Mouse (Mus musculus): ENCODE results near the gene Stra8. TPM values are rescaled to one million over a fixed set of nuclear protein-coding genes. Genes with fewer than 3 reads are reported as not detected.
A peak's percentile ranks its signal among the peaks of the same experiment; 100 is the strongest.

Gene Stra8
- polyA plus RNA-seq, 1 experiment from 2014 or later, result not detected

DNA sequence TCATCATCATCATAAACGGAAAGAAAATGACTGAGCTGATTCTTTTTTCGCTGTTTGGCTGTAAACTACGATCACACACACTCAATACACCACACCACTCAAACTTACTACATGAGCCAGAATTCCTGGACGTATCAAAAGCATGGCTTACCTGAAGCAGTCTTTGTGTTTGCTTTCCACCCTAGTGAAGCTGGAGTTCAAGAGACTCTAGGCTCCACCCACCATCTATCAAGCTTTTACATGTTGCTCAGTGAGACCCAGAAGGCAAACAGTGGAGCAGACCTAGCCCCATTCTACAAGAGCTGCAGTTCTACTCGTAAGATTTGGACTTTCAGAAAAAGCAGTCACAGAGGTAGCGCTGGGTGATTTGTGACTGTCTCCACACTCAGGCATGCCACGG is 17.4 kb upstream of the Stra8 start:
- TF ChIP-seq CTCF (IDR thresholded peaks at IDR 0.05; ENCODE audit: low read depth), result no peak
- no peaks in the 10 kb centered on the region for H3K27me3 ChIP-seq (ENCODE audit: insufficient read depth, low read length)
- DNase-seq (peak; percentile 65), ATAC-seq (ENCODE audit: insufficient read depth) (0 out of 2 replicates have a peak, but pooled peaks have one; percentile 29)
- peak overlapping the region; percentile 86 for H3K27ac ChIP-seq (ENCODE audit: low read depth)
- H3K4me3 ChIP-seq (ENCODE audit: low read depth, low read length), result 0 out of 2 replicates have a peak overlapping the region, but pooled peaks have one; percentile 3
- no peaks in the 10 kb centered on the region for H3K9me3 ChIP-seq (ENCODE audit: low read depth, low read length)
- H3K36me3 ChIP-seq (ENCODE audit: insufficient read depth), result peaks cover 74% of the 10 kb centered on the region
- H3K9ac ChIP-seq, result no peak overlapping the region
- WGBS, result 62% methylated on average over 7 of the region's 7 CpGs
- peak overlapping the region; percentile 55 for H3K4me2 ChIP-seq
- H3K4me1 ChIP-seq (ENCODE audit: insufficient read depth), result 0 out of 2 replicates have a peak, but pooled peaks cover 5% of the 10 kb centered on the region

- Histone ChIP-seq H3K4me3 (ENCODE audit: low read depth, low read length) (no peak overlapping the region), H3K9ac (no peak overlapping the region), H3K4me1 (ENCODE audit: insufficient read depth) (0 out of 2 replicates have a peak, but pooled peaks cover 5% of the 10 kb centered on the region), H3K4me2 (peak overlapping the region; percentile 55), H3K27ac (ENCODE audit: low read depth) (peak overlapping the region; percentile 88), H3K36me3 (ENCODE audit: insufficient read depth) (peaks cover 74% of the 10 kb centered on the region), H3K27me3 (ENCODE audit: insufficient read depth, low read length) (no peaks in the 10 kb centered on the region), H3K9me3 (ENCODE audit: low read depth, low read length) (no peaks in the 10 kb centered on the region)
- DNase-seq (peak; percentile 85), ATAC-seq (ENCODE audit: insufficient read depth) (peak; percentile 82)
- no peak for TF ChIP-seq CTCF (IDR thresholded peaks at IDR 0.05; ENCODE audit: low read depth)
- WGBS, result 59% methylated on average over 5 of the region's 5 CpGs
Observed at GRCm38 (mm10) chr6:34903441-34903840, 16.5 kb upstream of the Stra8 start.

DNA sequence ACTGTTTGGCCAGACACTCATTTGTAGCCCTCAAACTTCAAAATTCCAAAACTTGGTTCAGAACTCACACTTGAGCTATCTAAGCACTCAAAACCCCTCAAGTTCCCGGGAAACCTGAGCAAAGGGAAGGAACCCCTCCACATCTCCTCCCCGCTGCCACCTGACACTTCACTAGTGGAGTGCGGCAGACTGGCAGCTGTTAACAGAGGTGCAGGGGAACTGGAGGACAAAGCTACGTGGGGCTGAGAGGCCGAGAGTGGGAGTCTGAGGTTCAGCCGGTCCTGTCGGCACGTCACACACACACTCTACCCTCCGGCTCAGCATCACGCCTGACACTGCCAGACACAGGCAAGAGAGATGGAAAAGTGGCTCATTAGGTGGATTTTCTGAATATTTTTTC is 16.1 kb upstream of the Stra8 start:
- peak overlapping the region; percentile 36 for H3K4me2 ChIP-seq

GRCm38 (mm10) chr6:34904361-34904760 is 15.6 kb upstream of the Stra8 start:
- TF ChIP-seq CTCF (IDR thresholded peaks at IDR 0.05; ENCODE audit: low read depth), result no peak
- 53% methylated on average over 6 of the region's 6 CpGs for WGBS
- peaks cover 77% of the 10 kb centered on the region for H3K36me3 ChIP-seq (ENCODE audit: insufficient read depth)
- no peaks in the 10 kb centered on the region for H3K27me3 ChIP-seq (ENCODE audit: insufficient read depth, low read length)
- H3K27ac ChIP-seq (ENCODE audit: low read depth), result peak overlapping the region; percentile 88
- no peaks in the 10 kb centered on the region for H3K9me3 ChIP-seq (ENCODE audit: low read depth, low read length)
- 0 out of 2 replicates have a peak, but pooled peaks cover 5% of the 10 kb centered on the region for H3K4me1 ChIP-seq (ENCODE audit: insufficient read depth)
- no peak overlapping the region for H3K4me3 ChIP-seq (ENCODE audit: low read depth, low read length)
- H3K9ac ChIP-seq, result no peak overlapping the region; the same call in 1 of the 2 replicates
- DNase-seq (no peak), ATAC-seq (ENCODE audit: insufficient read depth) (peak; percentile 9; the same call in 1 of the 2 replicates)
- peak overlapping the region; percentile 36 for H3K4me2 ChIP-seq

More for the DNA sequence above, 16.1 kb upstream of the Stra8 start:
- Histone ChIP-seq H3K9ac (no peak overlapping the region), H3K4me3 (ENCODE audit: low read depth, low read length) (no peak overlapping the region), H3K9me3 (ENCODE audit: low read depth, low read length) (no peaks in the 10 kb centered on the region), H3K27ac (ENCODE audit: low read depth) (peak overlapping the region; percentile 88), H3K4me1 (ENCODE audit: insufficient read depth) (0 out of 2 replicates have a peak, but pooled peaks cover 5% of the 10 kb centered on the region), H3K36me3 (ENCODE audit: insufficient read depth) (peaks cover 76% of the 10 kb centered on the region), H3K27me3 (ENCODE audit: insufficient read depth, low read length) (no peaks in the 10 kb centered on the region)
- peak; percentile 59 for DNase-seq
- ATAC-seq (ENCODE audit: insufficient read depth), result peak; percentile 83
- 29% methylated on average over 10 of the region's 10 CpGs for WGBS
- TF ChIP-seq CTCF (IDR thresholded peaks at IDR 0.05; ENCODE audit: low read depth), result no peak

- WGBS, result 54% methylated on average over 2 of the region's 2 CpGs
- peaks cover 10% of the 10 kb centered on the region for H3K4me1 ChIP-seq (ENCODE audit: insufficient read depth)
Observed at GRCm38 (mm10) chr6:34906125-34906524, 13.8 kb upstream of the Stra8 start.

DNA sequence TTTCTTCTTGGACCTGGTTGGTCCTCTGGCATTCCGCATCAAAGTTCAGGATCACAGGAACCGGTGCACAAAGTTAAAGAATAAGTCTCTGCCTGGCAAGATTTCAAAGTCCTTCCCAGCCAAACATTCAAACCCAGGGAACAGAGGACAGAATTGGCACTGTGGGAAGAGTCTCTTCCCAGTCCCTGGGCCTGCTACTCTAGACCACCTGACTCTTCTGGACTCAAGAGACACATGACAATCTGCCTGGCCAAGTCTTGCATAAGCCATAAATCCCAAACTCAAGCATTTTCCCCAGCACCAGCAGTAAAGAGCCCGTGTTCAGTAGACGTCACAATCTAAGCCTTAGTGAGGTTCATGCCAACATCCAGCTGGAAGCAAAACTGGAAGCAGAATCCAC is 13.3 kb upstream of the Stra8 start:
- H3K4me1 ChIP-seq (ENCODE audit: insufficient read depth), result peaks cover 10% of the 10 kb centered on the region
- H3K9me3 ChIP-seq (ENCODE audit: low read depth, low read length), result no peaks in the 10 kb centered on the region
- H3K27ac ChIP-seq (ENCODE audit: low read depth), result 0 out of 2 replicates have a peak overlapping the region, but pooled peaks have one; percentile 4
- H3K27me3 ChIP-seq (ENCODE audit: insufficient read depth, low read length), result no peaks in the 10 kb centered on the region
- ATAC-seq (ENCODE audit: insufficient read depth) (no peak), DNase-seq (no peak)
- H3K4me3 ChIP-seq (ENCODE audit: low read depth, low read length), result no peak overlapping the region
- H3K9ac ChIP-seq, result no peak overlapping the region
- no peak for TF ChIP-seq CTCF (IDR thresholded peaks at IDR 0.05; ENCODE audit: low read depth)
- WGBS, result 84% methylated on average over 4 of the region's 4 CpGs
- H3K4me2 ChIP-seq, result no peak overlapping the region
- H3K36me3 ChIP-seq (ENCODE audit: insufficient read depth), result peaks cover 56% of the 10 kb centered on the region

More at GRCm38 (mm10) chr6:34906125-34906524, 13.8 kb upstream of the Stra8 start:
- Histone ChIP-seq H3K36me3 (ENCODE audit: insufficient read depth) (peaks cover 60% of the 10 kb centered on the region), H3K9ac (no peak overlapping the region), H3K4me3 (ENCODE audit: low read depth, low read length) (no peak overlapping the region), H3K27me3 (ENCODE audit: insufficient read depth, low read length) (no peaks in the 10 kb centered on the region), H3K27ac (ENCODE audit: low read depth) (no peak overlapping the region), H3K9me3 (ENCODE audit: low read depth, low read length) (no peaks in the 10 kb centered on the region), H3K4me2 (no peak overlapping the region)
- ATAC-seq (ENCODE audit: insufficient read depth) (no peak), DNase-seq (no peak)
- no peak; the same call in 1 of the 2 replicates for TF ChIP-seq CTCF (IDR thresholded peaks at IDR 0.05; ENCODE audit: low read depth)

- TF ChIP-seq CTCF (IDR thresholded peaks at IDR 0.05; ENCODE audit: low read depth), result no peak
- ATAC-seq (ENCODE audit: insufficient read depth) (no peak), DNase-seq (no peak)
- no peak overlapping the region for H3K4me3 ChIP-seq (ENCODE audit: low read depth, low read length)
- H3K9me3 ChIP-seq (ENCODE audit: low read depth, low read length), result no peaks in the 10 kb centered on the region
- H3K4me1 ChIP-seq (ENCODE audit: insufficient read depth), result peaks cover 10% of the 10 kb centered on the region
- peak overlapping the region; percentile 38; the same call in 1 of the 2 replicates for H3K27ac ChIP-seq (ENCODE audit: low read depth)
- no peak overlapping the region for H3K4me2 ChIP-seq
- peaks cover 56% of the 10 kb centered on the region for H3K36me3 ChIP-seq (ENCODE audit: insufficient read depth)
- no peak overlapping the region for H3K9ac ChIP-seq
- WGBS, result 72% methylated on average over 2 of the region's 2 CpGs
- H3K27me3 ChIP-seq (ENCODE audit: insufficient read depth, low read length), result no peaks in the 10 kb centered on the region
Observed at GRCm38 (mm10) chr6:34907121-34907614, 12.8 kb upstream of the Stra8 start.

All from lung, embryonic 14.5 days (tissue).